Mouse (Mus musculus) liver, postnatal 0 days (tissue): Measurements from ENCODE around the gene Itga2. TPM values are rescaled to one million over a fixed set of nuclear protein-coding genes. Genes with fewer than 3 reads are reported as not detected.

ENCODE experiments used
- ATAC-seq: fragments of 200-750 bp; cut with Nextera tagmentation; 2 replicates; pipeline ENCODE4 v1.8.0; 2017; ENCODE audit warnings: mild to moderate bottlenecking, moderate library complexity
- DNase-seq: peaks from one replicate; pipeline ENCODE4 v3.0.0-alpha.2; 2016
- H3K27ac ChIP-seq: fragments of 300-500 bp; sonication (generic); 2 replicates; pipeline ENCODE4 v1.5.1; 2014; ENCODE audit warnings: antibody characterized with exemption, moderate library complexity, mild to moderate bottlenecking, low read depth
- H3K27me3 ChIP-seq: fragments of 300-500 bp; sonication (generic); 2 replicates; pipeline ENCODE4 v1.6.1; 2014; ENCODE audit warnings: low read length, control low read depth, mixed read lengths; ENCODE audit not compliant: insufficient read depth
- H3K36me3 ChIP-seq: fragments of 300-500 bp; sonication (generic); replicated peaks from 2 replicates; pipeline ENCODE4 v1.6.1; 2014; ENCODE audit warnings: mild to moderate bottlenecking, control low read depth, low read length, moderate library complexity, mixed read lengths; ENCODE audit not compliant: insufficient read depth
- H3K4me1 ChIP-seq: fragments of 300-500 bp; sonication (generic); 2 replicates; pipeline ENCODE4 v1.6.1; 2014; ENCODE audit warnings: antibody characterized with exemption, mild to moderate bottlenecking, control low read depth; ENCODE audit not compliant: insufficient read depth
- H3K4me2 ChIP-seq: fragments of 300-500 bp; sonication (generic); 2 replicates; pipeline ENCODE4 v1.6.1; 2014; ENCODE audit warnings: low read depth, mild to moderate bottlenecking, low read length, moderate library complexity, mixed read lengths
- H3K4me3 ChIP-seq: fragments of 300-500 bp; sonication (generic); 2 replicates; pipeline ENCODE4 v1.5.1; 2014; ENCODE audit warnings: low read depth, low read length
- H3K9ac ChIP-seq: fragments of 300-500 bp; sonication (generic); replicated peaks from 2 replicates; pipeline ENCODE4 v1.6.1; 2014; ENCODE audit warnings: mild to moderate bottlenecking, moderate library complexity
- H3K9me3 ChIP-seq: fragments of 300-500 bp; sonication (generic); 2 replicates; pipeline ENCODE4 v1.6.1; 2016; ENCODE audit warnings: mild to moderate bottlenecking, control low read depth, low read length, mixed read lengths
- CTCF ChIP-seq: sonication (generic); IDR thresholded peaks from 2 replicates; pipeline ENCODE4 v1.5.1; 2016; ENCODE audit warnings: antibody characterized with exemption, low read depth
- EP300 ChIP-seq: IDR thresholded peaks from 2 replicates; pipeline ENCODE4 v1.6.1; 2016; ENCODE audit warnings: antibody characterized with exemption, low read depth, mild to moderate bottlenecking
- WGBS: fragments of 180-500 bp; shearing (Covaris S2); extraction: QIAGEN DNeasy Blood & Tissue Kit; methylation state at CpG from one replicate; pipeline ENCODE4 v1.1.7; 2014; ENCODE audit not compliant: insufficient replicate concordance; 5-methylcytosine and 5-hydroxymethylcytosine counted together
- polyA plus RNA-seq: library from polyadenylated mRNA; unstranded; fragments of >200 nt; fragmentation: Nextera tagmentation; extraction: Ambion mirVana; gene quantifications from 2 replicates; pipeline ENCODE4 v1.2.1, GENCODE M21; 2015

Itga2 gene
- polyA plus RNA-seq, 1 experiment from 2014 or later = 0.79 TPM

DNA sequence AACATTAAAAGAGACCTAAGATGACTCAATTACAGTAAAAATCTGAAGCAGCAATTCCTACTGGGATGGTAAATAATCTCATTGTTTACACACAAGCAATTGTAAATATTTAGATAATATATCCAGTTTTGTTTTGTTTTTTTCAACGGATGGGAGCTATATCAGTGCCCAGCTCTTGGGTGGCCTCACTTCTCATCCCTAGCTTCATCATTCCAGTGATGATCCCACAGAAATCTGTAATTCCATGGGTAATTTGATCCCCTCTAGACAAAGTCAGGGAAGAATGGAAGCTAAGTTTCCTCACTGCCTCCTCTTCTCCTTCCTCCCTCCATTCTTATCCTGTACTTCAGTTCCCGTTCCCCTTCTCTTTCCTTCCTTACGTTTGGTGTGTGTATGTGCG is 74.4 kb downstream of the Itga2 start:
- H3K9me3 ChIP-seq = no peaks in the 10 kb centered on the region
- no peak overlapping the region for H3K4me3 ChIP-seq
- H3K36me3 ChIP-seq = no peaks in the 10 kb centered on the region
- H3K4me2 ChIP-seq = no peak overlapping the region
- no peak overlapping the region for H3K27ac ChIP-seq
- no peak for TF ChIP-seq EP300
- TF ChIP-seq CTCF = no peak
- no peaks in the 10 kb centered on the region for H3K27me3 ChIP-seq
- ATAC-seq (no peak), DNase-seq (no peak)
- WGBS = 78% methylated on average over 4 of the region's 4 CpGs
- H3K9ac ChIP-seq = no peak overlapping the region
- H3K4me1 ChIP-seq = 0 out of 2 replicates have a peak, but pooled peaks cover 7% of the 10 kb centered on the region

DNA sequence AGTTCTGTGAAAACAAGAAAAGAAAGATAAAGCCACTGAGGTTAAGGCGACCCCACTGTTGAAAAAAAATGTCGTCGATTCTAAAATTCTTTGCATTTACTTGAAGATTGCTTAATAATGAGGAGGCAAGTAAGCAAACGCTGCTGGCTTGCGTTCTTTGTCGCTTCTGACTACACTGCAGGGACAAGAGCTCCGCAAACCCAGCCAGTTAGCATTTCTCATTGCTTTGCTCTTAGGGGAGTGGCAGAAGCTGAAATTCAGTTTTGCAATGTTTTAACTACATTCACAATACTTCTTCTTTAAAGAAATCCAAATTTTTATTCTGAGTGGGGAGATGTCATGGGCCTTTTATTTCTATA is 75.7 kb downstream of the Itga2 start:
- DNase-seq (no peak), ATAC-seq (no peak)
- Histone ChIP-seq H3K27ac (no peak overlapping the region), H3K36me3 (no peaks in the 10 kb centered on the region), H3K9ac (no peak overlapping the region), H3K4me3 (no peak overlapping the region), H3K4me2 (0 out of 2 replicates have a peak overlapping the region, but pooled peaks have one; percentile 15), H3K27me3 (no peaks in the 10 kb centered on the region), H3K4me1 (peaks cover 7% of the 10 kb centered on the region; the same call in 1 of the 2 replicates), H3K9me3 (no peaks in the 10 kb centered on the region)
- 57% methylated on average over 7 of the region's 7 CpGs for WGBS
- no peak for TF ChIP-seq CTCF
- TF ChIP-seq EP300 = no peak

GRCm38 (mm10) chr13:114855573-114856268 is 76.2 kb downstream of the Itga2 start:
- TF ChIP-seq EP300 = no peak
- no peak for TF ChIP-seq CTCF
- Histone ChIP-seq H3K4me2 (peak overlapping the region; percentile 15; the same call in 1 of the 2 replicates), H3K4me3 (no peak overlapping the region), H3K4me1 (peaks cover 7% of the 10 kb centered on the region; the same call in 1 of the 2 replicates), H3K9me3 (no peaks in the 10 kb centered on the region), H3K27me3 (no peaks in the 10 kb centered on the region), H3K36me3 (no peaks in the 10 kb centered on the region), H3K27ac (no peak overlapping the region), H3K9ac (no peak overlapping the region)
- ATAC-seq (no peak), DNase-seq (no peak)
- 51% methylated on average over 15 of the region's 15 CpGs for WGBS

DNA sequence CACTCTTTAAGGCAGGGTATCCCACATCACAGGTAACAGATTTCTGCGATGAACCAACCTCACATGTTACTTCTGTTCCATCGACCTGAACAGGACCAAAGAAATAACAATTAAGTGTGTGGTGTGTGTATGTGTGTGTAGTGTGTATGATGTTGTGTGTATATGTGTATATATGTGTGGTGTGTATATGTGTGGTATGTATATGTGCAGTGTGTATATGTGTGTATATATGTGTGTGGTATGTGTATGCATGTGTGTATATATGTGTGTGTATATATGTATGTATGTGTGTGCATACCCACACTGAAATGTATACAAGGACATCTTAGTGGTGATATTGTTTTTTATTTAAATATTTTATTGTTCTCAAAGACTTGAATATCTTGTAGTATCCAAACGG is 77.5 kb downstream of the Itga2 start:
- ATAC-seq = peak; percentile 7; the same call in 1 of the 2 replicates

DNA sequence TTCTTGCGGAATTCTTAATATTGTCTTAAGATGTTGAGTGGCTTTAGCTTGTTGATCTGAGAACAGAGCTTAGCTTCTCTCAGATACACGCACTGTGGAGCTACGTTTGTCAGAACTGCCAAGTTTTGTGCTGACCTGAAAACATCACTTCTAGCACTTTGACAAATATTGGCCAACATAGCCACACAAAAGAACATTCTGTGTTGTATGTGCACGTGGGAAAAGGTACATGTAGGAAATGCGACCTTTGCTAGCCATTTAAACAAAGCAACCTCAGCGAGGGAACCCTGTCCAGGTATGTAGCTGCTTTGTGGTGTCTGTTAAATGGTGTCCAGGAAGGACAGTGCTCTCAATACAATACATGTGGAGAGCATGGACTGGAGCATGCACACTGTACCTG is 77.9 kb downstream of the Itga2 start:
- Histone ChIP-seq H3K36me3 (no peaks in the 10 kb centered on the region), H3K4me3 (no peak overlapping the region), H3K4me2 (no peak overlapping the region), H3K9ac (no peak overlapping the region), H3K27ac (peak overlapping the region; percentile 72), H3K27me3 (no peaks in the 10 kb centered on the region), H3K9me3 (no peaks in the 10 kb centered on the region), H3K4me1 (peaks cover 7% of the 10 kb centered on the region; the same call in 1 of the 2 replicates)
- TF ChIP-seq CTCF = no peak
- no peak for TF ChIP-seq EP300
- no peak for DNase-seq
- peak; percentile 86 for ATAC-seq
- WGBS = 60% methylated on average over 6 of the region's 6 CpGs

More for the DNA sequence above, 77.5 kb downstream of the Itga2 start:
- Histone ChIP-seq H3K27me3 (no peaks in the 10 kb centered on the region), H3K4me2 (no peak overlapping the region), H3K4me1 (peaks cover 7% of the 10 kb centered on the region; the same call in 1 of the 2 replicates), H3K36me3 (no peaks in the 10 kb centered on the region), H3K9ac (no peak overlapping the region), H3K27ac (peak overlapping the region; percentile 72), H3K9me3 (no peaks in the 10 kb centered on the region), H3K4me3 (no peak overlapping the region)
- 76% methylated on average over 3 of the region's 3 CpGs for WGBS
- TF ChIP-seq CTCF = no peak
- TF ChIP-seq EP300 = no peak
- no peak for DNase-seq

- peak overlapping the region; percentile 11; the same call in 1 of the 2 replicates for H3K4me2 ChIP-seq
- peak; percentile 24; the same call in 1 of the 2 replicates for ATAC-seq
- TF ChIP-seq EP300 (no peak), CTCF (no peak)
- peak overlapping the region; percentile 67 for H3K27ac ChIP-seq
- H3K9ac ChIP-seq = no peak overlapping the region
- no peak for DNase-seq
- 60% methylated on average over 2 of the region's 2 CpGs for WGBS
- H3K4me1 ChIP-seq = peaks cover 7% of the 10 kb centered on the region; the same call in 1 of the 2 replicates
- no peaks in the 10 kb centered on the region for H3K36me3 ChIP-seq
- H3K27me3 ChIP-seq = no peaks in the 10 kb centered on the region
- H3K4me3 ChIP-seq = no peak overlapping the region
- H3K9me3 ChIP-seq = no peaks in the 10 kb centered on the region
Observed at GRCm38 (mm10) chr13:114853152-114853551, 78.7 kb downstream of the Itga2 start.
